Mouse (Mus musculus): ENCODE measurements at regions not wholly inside any gene's neighbourhood (a gene's known extent, or its start where the extent isn't known, plus 50 kb on each side); places are given as distances from the start of the nearest gene placed in this dataset.

DNA sequence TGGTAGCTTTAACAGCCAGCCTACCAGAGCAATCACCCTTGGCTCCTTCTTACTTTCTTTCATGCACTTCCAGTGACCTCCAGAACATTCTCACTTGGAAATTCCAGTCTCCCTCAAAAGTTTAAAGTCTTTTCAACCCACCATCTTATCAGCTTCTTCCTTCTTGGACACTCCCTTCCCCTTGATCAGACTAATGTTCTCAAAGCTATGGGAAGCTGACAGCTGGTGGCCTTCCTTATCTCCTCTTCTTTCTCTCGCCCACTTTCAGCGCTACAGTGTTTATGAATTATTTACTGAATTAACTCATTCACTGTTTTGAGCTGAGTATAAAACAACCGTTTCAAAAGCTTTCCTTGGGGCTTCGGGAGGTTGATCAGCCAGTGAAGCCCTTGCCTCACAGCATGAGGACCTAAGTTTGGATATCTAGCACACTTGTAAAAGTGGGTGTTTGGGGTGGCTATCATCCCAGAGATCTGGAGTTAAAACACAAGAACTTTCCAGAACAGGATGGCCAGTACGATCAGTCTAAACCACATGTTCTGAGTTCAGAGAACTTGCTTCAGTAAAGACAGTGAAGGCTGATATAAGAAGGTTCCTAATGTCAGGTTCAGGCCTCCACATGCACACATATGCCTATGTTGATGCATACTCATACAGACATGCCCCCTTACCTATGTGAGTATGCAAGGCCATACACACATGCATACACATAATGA, 59.7 kb upstream of the Ikzf2 start:
- intact Hi-C loops (cut with DNase I), result no loop called here
- DNase-seq (ENCODE audit: low spot score in 2 of 2), result no peak

- DNase-seq (ENCODE audit: low spot score in 2 of 2), result no peak
- intact Hi-C loops (cut with DNase I), result no loop called here
Observed at GRCm38 (mm10) chr1:69752724-69753123, 65.7 kb upstream of the Ikzf2 start.

GRCm38 (mm10) chr1:69757702-69758101, 69.1 kb upstream of the Spag16 start:
- intact Hi-C loops (cut with DNase I), result no loop called here
- DNase-seq (ENCODE audit: low spot score in 2 of 2), result no peak

GRCm38 (mm10) chr1:69759544-69759943, 67.2 kb upstream of the Spag16 start:
- intact Hi-C loops (cut with DNase I), result no loop called here
- DNase-seq (ENCODE audit: low spot score in 2 of 2), result peak; percentile 7 to 20

DNA sequence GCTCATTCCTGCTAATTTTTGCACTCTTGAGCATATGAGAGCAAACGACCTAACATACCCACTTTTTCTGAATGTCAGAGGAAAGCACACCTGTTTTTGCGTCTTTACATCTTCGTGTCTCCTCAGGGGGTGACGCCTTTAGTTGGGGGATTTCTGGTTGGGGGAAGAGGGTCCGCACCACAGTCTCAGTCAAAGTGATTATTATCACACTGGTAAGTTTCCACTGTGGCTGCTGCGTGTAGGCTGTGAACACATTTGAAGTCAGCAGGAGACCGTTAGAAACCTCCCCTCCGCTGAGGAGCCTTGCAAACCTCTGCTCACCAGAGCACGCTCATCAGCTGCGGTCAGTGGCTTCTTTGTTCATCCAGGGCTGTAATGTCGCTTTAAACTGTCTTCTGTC, 58.1 kb upstream of the Spag16 start:
- DNase-seq (ENCODE audit: low spot score in 2 of 2), result no peak
- intact Hi-C loops (cut with DNase I), result loop anchor here (10.0 kb wide), 1 partner anchor 434 kb away; no protein-coding TSS in a partner anchor

- intact Hi-C loops (cut with DNase I), result no loop called here
- DNase-seq (ENCODE audit: low spot score in 2 of 2), result no peak
Observed at GRCm38 (mm10) chr1:69770209-69770608, 56.6 kb upstream of the Spag16 start.

GRCm38 (mm10) chr1:69771436-69771835, 55.3 kb upstream of the Spag16 start:
- intact Hi-C loops (cut with DNase I), result no loop called here
- no peak for DNase-seq (ENCODE audit: low spot score in 2 of 2)

DNA sequence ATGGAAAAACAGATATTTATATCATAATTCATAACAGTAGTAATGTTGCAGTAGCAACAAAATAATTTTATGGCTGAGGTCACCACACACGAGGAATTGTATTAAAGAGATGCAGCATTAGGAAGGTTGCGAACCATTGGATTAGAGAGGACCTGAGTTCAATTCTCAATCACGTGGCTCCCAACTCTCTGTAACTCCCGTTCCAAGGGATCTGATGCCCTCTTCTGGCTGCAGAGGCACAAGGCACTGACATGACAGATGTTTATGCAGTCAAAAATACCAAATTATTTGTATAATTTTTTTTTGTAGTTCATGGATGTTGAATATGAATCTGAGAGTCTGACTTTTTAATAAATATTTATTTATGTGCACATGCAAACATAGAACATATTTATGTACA, 51.2 kb upstream of the Spag16 start:
- no peak for DNase-seq (ENCODE audit: low spot score in 2 of 2)
- intact Hi-C loops (cut with DNase I), result no loop called here

Data from left cerebral cortex, postnatal 14 days (tissue).